In genomic region chr2:112454125-112454861, GRCm38 (mm10) we compare ENCODE assay signal across 8 mouse cellular contexts. TPM values are rescaled to one million over a fixed set of nuclear protein-coding genes. Genes with fewer than 3 reads are reported as not detected.
DNase-seq lines count a peak whose midpoint lies in the region; ATAC-seq and TF ChIP-seq lines count a peak whose summit lies in the region.

No protein-coding gene starts in this region.

- H3K36me3 ChIP-seq in heart, embryonic 12.5 days, result no peaks in the 10 kb centered on the region
- peaks cover 0 to 39% of the 10 kb centered on the region in 2 experiments; a peak in 2 of 4 replicates for H3K36me3 ChIP-seq in MEL (ENCODE audit: control insufficient read depth in 1 of 2, insufficient read depth in 2 of 2, low read length in 2 of 2)
- no peaks in the 10 kb centered on the region; the same call in 1 of the 2 replicates for H3K36me3 ChIP-seq in heart, postnatal 0 days (replicated peaks; ENCODE audit: control insufficient read depth, insufficient read depth, low read length)
- no peaks in the 10 kb centered on the region for H3K36me3 ChIP-seq in midbrain, embryonic 12.5 days

- no peak for TF ChIP-seq RAD21 in MEL (IDR thresholded peaks at IDR 0.05; ENCODE audit: low read depth, low read length)

- H3K4me1 ChIP-seq in heart, embryonic 12.5 days (replicated peaks), result peaks cover 5% of the 10 kb centered on the region; the same call in 1 of the 2 replicates
- H3K4me1 ChIP-seq in MEL (ENCODE audit: control insufficient read depth in 1 of 2, insufficient read depth in 2 of 2, low read length in 2 of 2), result peaks cover 21 to 26% of the 10 kb centered on the region in 2 experiments
- peaks cover 16% of the 10 kb centered on the region; the same call in 1 of the 2 replicates for H3K4me1 ChIP-seq in heart, postnatal 0 days (ENCODE audit: control insufficient read depth, insufficient read depth)
- peaks cover 10% of the 10 kb centered on the region; the same call in 1 of the 2 replicates for H3K4me1 ChIP-seq in midbrain, embryonic 12.5 days

- peak overlapping the region; percentile 83 for H3K4me3 ChIP-seq in heart, embryonic 12.5 days
- peak overlapping the region; percentile 71 to 97 for H3K4me3 ChIP-seq in MEL (ENCODE audit: control insufficient read depth in 1 of 2, insufficient read depth in 1 of 2, low read depth in 2 of 2, low read length in 2 of 2)
- H3K4me3 ChIP-seq in heart, postnatal 0 days (ENCODE audit: low read depth, low read length), result peak overlapping the region; percentile 72
- H3K4me3 ChIP-seq in midbrain, embryonic 12.5 days, result peak overlapping the region; percentile 75

- peak overlapping the region; percentile 93 for H3K9ac ChIP-seq in heart, embryonic 12.5 days
- H3K9ac ChIP-seq in MEL (ENCODE audit: control insufficient read depth, low read depth, low read length, poor library complexity, severe bottlenecking), result peak overlapping the region; percentile 80
- peak overlapping the region; percentile 82 for H3K9ac ChIP-seq in heart, postnatal 0 days (replicated peaks; ENCODE audit: low read depth, low read length)
- H3K9ac ChIP-seq in midbrain, embryonic 12.5 days (replicated peaks), result peak overlapping the region; percentile 90

- TF ChIP-seq EP300 in MEL (IDR thresholded peaks at IDR 0.05; ENCODE audit: low read depth in 1 of 2, low read length in 2 of 2), result no peak
- no peak for TF ChIP-seq EP300 in heart, postnatal 0 days (IDR thresholded peaks at IDR 0.05; ENCODE audit: low read depth)

- H3K9me3 ChIP-seq in heart, embryonic 12.5 days (replicated peaks), result no peaks in the 10 kb centered on the region
- H3K9me3 ChIP-seq in MEL (replicated peaks; ENCODE audit: insufficient read depth, low read length), result no peaks in the 10 kb centered on the region
- no peaks in the 10 kb centered on the region for H3K9me3 ChIP-seq in heart, postnatal 0 days (replicated peaks; ENCODE audit: control insufficient read depth, low read length)
- no peaks in the 10 kb centered on the region for H3K9me3 ChIP-seq in midbrain, embryonic 12.5 days

- peaks cover 36% of the 10 kb centered on the region for H3K79me2 ChIP-seq in MEL (ENCODE audit: control insufficient read depth, insufficient read depth, low read length, poor library complexity)

- ATAC-seq in heart, embryonic 12.5 days (ENCODE audit: insufficient number of reproducible peaks, low FRiP score), result peak; percentile 49
- ATAC-seq in heart, postnatal 0 days (ENCODE audit: insufficient read depth, low read depth), result peak; percentile 43
- peak; percentile 70 for ATAC-seq in midbrain, embryonic 12.5 days (ENCODE audit: low FRiP score, low read depth)

- no peak; a peak in 1 of 4 replicates for TF ChIP-seq POLR2A in MEL (IDR thresholded peaks at IDR 0.05; ENCODE audit: control insufficient read depth in 1 of 2, insufficient read depth in 1 of 2, low read depth in 1 of 2, low read length in 2 of 2, poor library complexity in 1 of 2)

- 30% methylated on average over 17 of the region's 17 CpGs for WGBS in heart, embryonic 12.5 days
- WGBS in heart, postnatal 0 days, result 27% methylated on average over 17 of the region's 17 CpGs
- WGBS in midbrain, embryonic 12.5 days, result 33% methylated on average over 17 of the region's 17 CpGs

- TF ChIP-seq CTCF in MEL (IDR thresholded peaks at IDR 0.05 in 2 of 3, conservative IDR thresholded peaks at IDR 0.05 in 1 of 3; ENCODE audit: control insufficient read depth in 1 of 3, insufficient read depth in 1 of 3, low read depth in 2 of 3, low read length in 3 of 3, poor library complexity in 1 of 3, severe bottlenecking in 1 of 3), result no peak
- TF ChIP-seq CTCF in heart, postnatal 0 days (IDR thresholded peaks at IDR 0.05; ENCODE audit: low read depth), result no peak

- H3K27ac ChIP-seq in heart, embryonic 12.5 days (ENCODE audit: poor library complexity, severe bottlenecking), result peak overlapping the region; percentile 88
- peak overlapping the region; percentile 72 for H3K27ac ChIP-seq in MEL (ENCODE audit: control insufficient read depth, low read depth, low read length)
- peak overlapping the region; percentile 82 for H3K27ac ChIP-seq in heart, postnatal 0 days (ENCODE audit: low read depth)
- peak overlapping the region; percentile 79; the same call in 1 of the 2 replicates for H3K27ac ChIP-seq in midbrain, embryonic 12.5 days (replicated peaks)

- H3K27me3 ChIP-seq in heart, embryonic 12.5 days (replicated peaks), result no peaks in the 10 kb centered on the region
- H3K27me3 ChIP-seq in MEL (ENCODE audit: control insufficient read depth in 1 of 2, insufficient read depth in 2 of 2, low read length in 2 of 2), result no peaks in the 10 kb centered on the region
- no peaks in the 10 kb centered on the region for H3K27me3 ChIP-seq in heart, postnatal 0 days (ENCODE audit: control insufficient read depth, insufficient read depth, low read length)
- no peaks in the 10 kb centered on the region for H3K27me3 ChIP-seq in midbrain, embryonic 12.5 days

- DNase-seq in heart, adult 8-10 months (ENCODE audit: low spot score), result no peak
- peak; percentile 53 for DNase-seq in MEL (ENCODE audit: low read depth, low spot score)
- no peak for DNase-seq in heart, postnatal 0 days (ENCODE audit: low spot score)
- no peak for DNase-seq in right cerebral cortex, adult 2 months (ENCODE audit: low spot score in 2 of 2)
- DNase-seq in urinary bladder, postnatal 14 days (ENCODE audit: low spot score), result no peak
- no peak for DNase-seq in gastrocnemius, postnatal 4 days (ENCODE audit: low spot score in 2 of 2)

- peak overlapping the region; percentile 81 for H3K4me2 ChIP-seq in heart, embryonic 12.5 days
- H3K4me2 ChIP-seq in heart, postnatal 0 days (ENCODE audit: low read depth, low read length), result peak overlapping the region; percentile 77
- H3K4me2 ChIP-seq in midbrain, embryonic 12.5 days (replicated peaks), result peak overlapping the region; percentile 87

TF ChIP-seq in MEL, 35 proteins besides CTCF, POLR2A, EP300 and RAD21 (continues in another document):
- no peak for TF ChIP-seq JUND (IDR thresholded peaks at IDR 0.05; ENCODE audit: low read depth, low read length)
- TF ChIP-seq SIN3A (IDR thresholded peaks at IDR 0.05; ENCODE audit: low read length), result no peak
- no peak for TF ChIP-seq MYB (IDR thresholded peaks at IDR 0.05; ENCODE audit: low read depth, low read length)
- no peak for TF ChIP-seq NRF1 (IDR thresholded peaks at IDR 0.05; ENCODE audit: insufficient read depth, low read depth, low read length, poor library complexity, severe bottlenecking)
- TF ChIP-seq NELFE (IDR thresholded peaks at IDR 0.05; ENCODE audit: low read depth, low read length), result no peak
- TF ChIP-seq ETS1 (IDR thresholded peaks at IDR 0.05; ENCODE audit: low read depth, low read length), result no peak
- no peak for TF ChIP-seq GABPA (IDR thresholded peaks at IDR 0.05; ENCODE audit: low read depth, low read length)
- TF ChIP-seq TAL1 (IDR thresholded peaks at IDR 0.05; ENCODE audit: low read length), result no peak
- TF ChIP-seq RCOR1 (IDR thresholded peaks at IDR 0.05; ENCODE audit: low read depth, low read length), result peak; percentile 45; the same call in 1 of the 2 replicates
- no peak for TF ChIP-seq ELF1 (IDR thresholded peaks at IDR 0.05; ENCODE audit: low read depth, low read length)
- TF ChIP-seq CHD2 (IDR thresholded peaks at IDR 0.05; ENCODE audit: low read length), result no peak
- TF ChIP-seq MYC (IDR thresholded peaks at IDR 0.05; ENCODE audit: low read depth, low read length), result no peak
- TF ChIP-seq POLR2AphosphoS5 (IDR thresholded peaks at IDR 0.05; ENCODE audit: borderline replicate concordance, low read depth, low read length), result peak; percentile 34; the same call in 1 of the 2 replicates
- TF ChIP-seq UBTF (IDR thresholded peaks at IDR 0.05; ENCODE audit: borderline replicate concordance, insufficient read depth, low read depth, low read length), result no peak
- no peak for TF ChIP-seq KAT2A (conservative IDR thresholded peaks at IDR 0.05; ENCODE audit: low read depth, low read length)
- TF ChIP-seq CHD1 (IDR thresholded peaks at IDR 0.05; ENCODE audit: low read depth, low read length), result peak; percentile 90
- 0 out of 2 replicates have a peak, but pooled peaks have one; percentile 26 for TF ChIP-seq GATA1 (IDR thresholded peaks at IDR 0.05; ENCODE audit: low read depth, low read length)

RNA-seq across cellular contexts. Expression of gene Emc7, which starts 0.5 kb away (rescaled TPM):
- 18.5 and 18.8 TPM in 2 replicates for polyA plus RNA-seq in heart, embryonic 12.5 days (2016; fragmentation: Nextera tagmentation; extraction: Ambion mirVana)
- total RNA-seq in heart, adult 8-10 months (2022), result 10 to 100 TPM; 15.8 to 17.0 (median 16.4) TPM
- total RNA-seq in MEL (2012; rRNA removed), result 23.1 and 25.7 TPM in 2 replicates
- 10 to 100 TPM in 1 of 2 experiments, not detected in 1; 17.7 TPM for polyA plus RNA-seq in MEL (2012; ENCODE audit: insufficient read depth in 1 of 2, insufficient read length in 2 of 2, low read depth in 1 of 2, low replicate concordance in 2 of 2, missing spikeins in 1 of 2)
- 6.8 and 7.0 TPM in 2 replicates for total RNA-seq in heart, postnatal 0 days (2014; rRNA removed; ENCODE audit: low replicate concordance)
- polyA plus RNA-seq in heart, postnatal 0 days (2015; fragmentation: Nextera tagmentation; extraction: Ambion mirVana), result 22.6 and 22.7 TPM in 2 replicates
- 11.5 and 12.3 TPM in 2 replicates for polyA plus RNA-seq in midbrain, embryonic 12.5 days (2016; fragmentation: Nextera tagmentation; extraction: Ambion mirVana)
- total RNA-seq in gastrocnemius, postnatal 4 days (2021), result 10 to 100 TPM; 15.1 to 16.7 TPM

RNA-seq across cellular contexts. Expression of gene Chrm5, which starts 26.3 kb away (rescaled TPM):
- polyA plus RNA-seq in heart, embryonic 12.5 days (2016; fragmentation: Nextera tagmentation; extraction: Ambion mirVana), result not detected in 2 replicates
- total RNA-seq in heart, adult 8-10 months (2022), result not detected
- total RNA-seq in MEL (2012; rRNA removed), result not detected in 2 replicates
- polyA plus RNA-seq in MEL (2012; ENCODE audit: insufficient read depth in 1 of 2, insufficient read length in 2 of 2, low read depth in 1 of 2, low replicate concordance in 2 of 2, missing spikeins in 1 of 2), result not detected
- not detected in 2 replicates for total RNA-seq in heart, postnatal 0 days (2014; rRNA removed; ENCODE audit: low replicate concordance)
- polyA plus RNA-seq in heart, postnatal 0 days (2015; fragmentation: Nextera tagmentation; extraction: Ambion mirVana), result not detected in 2 replicates
- 0.18 TPM in 1 of 2 replicates, not detected in the other for polyA plus RNA-seq in midbrain, embryonic 12.5 days (2016; fragmentation: Nextera tagmentation; extraction: Ambion mirVana)
- not detected for total RNA-seq in gastrocnemius, postnatal 4 days (2021)

RNA-seq across cellular contexts. Expression of gene Aven, which starts 38.5 kb away (rescaled TPM):
- polyA plus RNA-seq in heart, embryonic 12.5 days (2016; fragmentation: Nextera tagmentation; extraction: Ambion mirVana), result 11.7 and 12.1 TPM in 2 replicates
- total RNA-seq in heart, adult 8-10 months (2022), result 10 to 100 TPM; 16.7 to 19.1 (median 18.9) TPM
- total RNA-seq in MEL (2012; rRNA removed), result 29.2 and 33.4 TPM in 2 replicates
- polyA plus RNA-seq in MEL (2012; ENCODE audit: insufficient read depth in 1 of 2, insufficient read length in 2 of 2, low read depth in 1 of 2, low replicate concordance in 2 of 2, missing spikeins in 1 of 2), result 10 to 100 TPM; 50.3 to 72.8 TPM
- total RNA-seq in heart, postnatal 0 days (2014; rRNA removed; ENCODE audit: low replicate concordance), result 5.2 and 26.5 TPM in 2 replicates
- 2.6 and 4.7 TPM in 2 replicates for polyA plus RNA-seq in heart, postnatal 0 days (2015; fragmentation: Nextera tagmentation; extraction: Ambion mirVana)
- polyA plus RNA-seq in midbrain, embryonic 12.5 days (2016; fragmentation: Nextera tagmentation; extraction: Ambion mirVana), result 6.6 and 7.8 TPM in 2 replicates
- 10 to 100 TPM; 13.7 to 14.4 TPM for total RNA-seq in gastrocnemius, postnatal 4 days (2021)
